In the genomic region with DNA sequence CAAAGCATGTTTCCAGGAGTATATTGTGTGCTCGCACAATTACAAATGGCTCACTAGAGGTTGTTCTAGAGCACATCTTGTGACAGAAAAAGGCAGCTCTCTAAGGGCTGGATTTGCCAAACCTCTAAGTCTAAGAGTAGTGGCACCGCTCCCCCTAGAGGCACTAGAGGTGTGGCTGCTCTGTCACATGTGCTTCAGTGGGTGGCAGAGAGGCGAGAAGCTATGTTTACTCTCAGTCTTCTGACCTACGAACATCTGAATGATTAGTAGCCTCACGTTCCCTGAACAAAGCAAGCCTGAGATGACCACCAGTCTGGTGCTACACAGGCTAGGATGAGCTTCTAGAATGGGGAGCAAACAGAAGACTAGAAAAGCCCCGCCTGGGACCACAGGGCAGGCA, we compare ENCODE assay signal across 25 mouse cellular contexts.
A peak's percentile ranks its signal among the peaks of the same experiment; 100 is the strongest.
DNase-seq lines count a peak whose midpoint lies in the region; ATAC-seq and TF ChIP-seq lines count a peak whose summit lies in the region.
"Had no signal": no experiment of that assay in that cellular context is flagged by ENCODE, and none has a peak within 500 bp of the region (broad histone marks: within the 10 kb centered on the region; RNA-seq: fewer than 3 reads in every experiment).

No protein-coding gene starts in this region.

- H3K27me3 ChIP-seq in forebrain, embryonic 10.5 days (ENCODE audit: poor library complexity, severe bottlenecking), result no peaks in the 10 kb centered on the region
- no peaks in the 10 kb centered on the region for H3K27me3 ChIP-seq in forebrain, embryonic 11.5 days (ENCODE audit: control insufficient read depth, insufficient read depth, low read length)
- H3K27me3 ChIP-seq in liver, embryonic 11.5 days (replicated peaks; ENCODE audit: control insufficient read depth, insufficient read depth, low read length), result no peaks in the 10 kb centered on the region
- H3K27me3 ChIP-seq in liver, embryonic 12.5 days (replicated peaks), result 0 out of 2 replicates have a peak, but pooled peaks cover 4% of the 10 kb centered on the region
- H3K27me3 ChIP-seq in midbrain, postnatal 0 days (ENCODE audit: insufficient read depth, low read length), result no peaks in the 10 kb centered on the region
- H3K27me3 ChIP-seq in midbrain, embryonic 10.5 days (ENCODE audit: low read depth, poor library complexity, severe bottlenecking), result no peaks in the 10 kb centered on the region
- H3K27me3 ChIP-seq in splenic B cell, adult 2 months (ENCODE audit: control insufficient read depth, insufficient read depth, low read length, poor library complexity, severe bottlenecking), result no peaks in the 10 kb centered on the region
- H3K27me3 ChIP-seq in embryonic facial prominence, embryonic 10.5 days (replicated peaks; ENCODE audit: low read depth, poor library complexity, severe bottlenecking), result no peaks in the 10 kb centered on the region
- H3K27me3 ChIP-seq: embryonic facial prominence, embryonic 13.5 days; forebrain, embryonic 12.5 days; liver, embryonic 15.5 days had no signal

- no peak overlapping the region for H3K9ac ChIP-seq in forebrain, embryonic 11.5 days (ENCODE audit: low read length)
- H3K9ac ChIP-seq in liver, embryonic 11.5 days (ENCODE audit: low read depth, low read length), result no peak overlapping the region
- no peak overlapping the region for H3K9ac ChIP-seq in liver, embryonic 12.5 days
- no peak overlapping the region for H3K9ac ChIP-seq in midbrain, postnatal 0 days (replicated peaks; ENCODE audit: low read length, poor library complexity, severe bottlenecking)
- H3K9ac ChIP-seq: embryonic facial prominence, embryonic 13.5 days; forebrain, embryonic 12.5 days; forebrain, postnatal 0 days; hindbrain, embryonic 14.5 days; liver, embryonic 15.5 days had no signal

- no peak for DNase-seq in forebrain, embryonic 10.5 days (ENCODE audit: extremely low spot score, low spot score)
- DNase-seq in forebrain, embryonic 11.5 days (ENCODE audit: low spot score), result no peak
- DNase-seq in liver, embryonic 11.5 days (ENCODE audit: low spot score), result peak; percentile 20
- no peak for DNase-seq in midbrain, postnatal 0 days (ENCODE audit: low spot score)
- DNase-seq in midbrain, embryonic 10.5 days (ENCODE audit: low spot score), result no peak
- peak; percentile 20 for DNase-seq in splenic B cell, adult 2 months (ENCODE audit: low read depth, low spot score)
- DNase-seq in embryonic facial prominence, embryonic 10.5 days (ENCODE audit: low spot score), result no peak
- DNase-seq: adrenal gland, postnatal 14 days; cerebellum, adult 2 months; cerebellum, postnatal 25 days; embryo, embryonic 11 days; forebrain, postnatal 0 days; gastrocnemius, postnatal 14 days; kidney, adult 18-20 months; kidney, postnatal 36 days; lung, postnatal 4 days; thymus, postnatal 14 days had no signal

- H3K9me3 ChIP-seq in forebrain, embryonic 10.5 days, result no peaks in the 10 kb centered on the region
- no peaks in the 10 kb centered on the region for H3K9me3 ChIP-seq in forebrain, embryonic 11.5 days (ENCODE audit: control insufficient read depth, low read length)
- H3K9me3 ChIP-seq in liver, embryonic 11.5 days (ENCODE audit: control insufficient read depth, low read length), result no peaks in the 10 kb centered on the region
- no peaks in the 10 kb centered on the region for H3K9me3 ChIP-seq in liver, embryonic 12.5 days (replicated peaks)
- H3K9me3 ChIP-seq in midbrain, postnatal 0 days (ENCODE audit: low read length), result no peaks in the 10 kb centered on the region
- H3K9me3 ChIP-seq in midbrain, embryonic 10.5 days (replicated peaks), result no peaks in the 10 kb centered on the region
- no peaks in the 10 kb centered on the region for H3K9me3 ChIP-seq in embryonic facial prominence, embryonic 10.5 days
- H3K9me3 ChIP-seq: embryonic facial prominence, embryonic 13.5 days; forebrain, embryonic 12.5 days; liver, embryonic 15.5 days had no signal

- no peak for ATAC-seq in forebrain, embryonic 11.5 days (replicated peaks; ENCODE audit: low FRiP score)
- ATAC-seq in liver, embryonic 11.5 days (replicated peaks; ENCODE audit: low FRiP score), result no peak
- no peak for ATAC-seq in liver, embryonic 12.5 days
- ATAC-seq in midbrain, postnatal 0 days (ENCODE audit: low FRiP score), result no peak
- ATAC-seq: forebrain, postnatal 0 days; Patski had no signal

- H3K4me2 ChIP-seq in forebrain, embryonic 11.5 days (ENCODE audit: low read depth, low read length, severe bottlenecking), result no peak overlapping the region
- no peak overlapping the region for H3K4me2 ChIP-seq in liver, embryonic 11.5 days
- no peak overlapping the region for H3K4me2 ChIP-seq in liver, embryonic 12.5 days
- H3K4me2 ChIP-seq in midbrain, postnatal 0 days (ENCODE audit: low read depth, low read length, poor library complexity, severe bottlenecking), result no peak overlapping the region
- H3K4me2 ChIP-seq: embryonic facial prominence, embryonic 13.5 days; forebrain, embryonic 12.5 days; heart, embryonic 11.5 days; hindbrain, embryonic 14.5 days; liver, embryonic 15.5 days had no signal

- no peak overlapping the region for H3K4me3 ChIP-seq in forebrain, embryonic 10.5 days
- H3K4me3 ChIP-seq in forebrain, embryonic 11.5 days (ENCODE audit: low read depth, low read length), result no peak overlapping the region
- no peak overlapping the region for H3K4me3 ChIP-seq in liver, embryonic 11.5 days (ENCODE audit: low read depth, low read length)
- no peak overlapping the region for H3K4me3 ChIP-seq in liver, embryonic 12.5 days
- no peak overlapping the region for H3K4me3 ChIP-seq in midbrain, postnatal 0 days (ENCODE audit: low read depth, low read length)
- H3K4me3 ChIP-seq in midbrain, embryonic 10.5 days, result no peak overlapping the region
- no peak overlapping the region for H3K4me3 ChIP-seq in embryonic facial prominence, embryonic 10.5 days
- H3K4me3 ChIP-seq: embryonic facial prominence, embryonic 13.5 days; forebrain, embryonic 12.5 days; layer of hippocampus, adult 2 months; liver, embryonic 15.5 days had no signal

- H3K4me1 ChIP-seq in forebrain, embryonic 10.5 days, result peaks cover 14% of the 10 kb centered on the region
- no peaks in the 10 kb centered on the region for H3K4me1 ChIP-seq in forebrain, embryonic 11.5 days (replicated peaks; ENCODE audit: control insufficient read depth, insufficient read depth, low read length)
- H3K4me1 ChIP-seq in liver, embryonic 11.5 days (replicated peaks; ENCODE audit: control insufficient read depth, insufficient read depth, low read length), result no peaks in the 10 kb centered on the region
- 0 out of 2 replicates have a peak, but pooled peaks cover 5% of the 10 kb centered on the region for H3K4me1 ChIP-seq in liver, embryonic 12.5 days
- H3K4me1 ChIP-seq in midbrain, postnatal 0 days (ENCODE audit: insufficient read depth, low read length), result no peaks in the 10 kb centered on the region
- no peaks in the 10 kb centered on the region for H3K4me1 ChIP-seq in midbrain, embryonic 10.5 days
- H3K4me1 ChIP-seq in embryonic facial prominence, embryonic 10.5 days, result peaks cover 5% of the 10 kb centered on the region
- H3K4me1 ChIP-seq: embryonic facial prominence, embryonic 13.5 days; liver, embryonic 15.5 days had no signal

- H3K27ac ChIP-seq in forebrain, embryonic 10.5 days, result peak overlapping the region; percentile 15; the same call in 1 of the 2 replicates
- no peak overlapping the region for H3K27ac ChIP-seq in forebrain, embryonic 11.5 days (ENCODE audit: low read depth, low read length)
- H3K27ac ChIP-seq in liver, embryonic 11.5 days (ENCODE audit: low read depth, low read length), result no peak overlapping the region
- H3K27ac ChIP-seq in liver, embryonic 12.5 days, result no peak overlapping the region
- no peak overlapping the region for H3K27ac ChIP-seq in midbrain, postnatal 0 days (ENCODE audit: low read depth, low read length)
- H3K27ac ChIP-seq in midbrain, embryonic 10.5 days (replicated peaks), result no peak overlapping the region
- H3K27ac ChIP-seq in embryonic facial prominence, embryonic 10.5 days (replicated peaks), result no peak overlapping the region
- H3K27ac ChIP-seq: embryonic facial prominence, embryonic 13.5 days; forebrain, embryonic 12.5 days; hindbrain, embryonic 14.5 days; layer of hippocampus, adult 2 months; liver, embryonic 15.5 days had no signal

- 83% methylated on average over 6 of the region's 6 CpGs for WGBS in forebrain, embryonic 10.5 days
- 86% methylated on average over 6 of the region's 6 CpGs for WGBS in forebrain, embryonic 11.5 days
- 70% methylated on average over 6 of the region's 6 CpGs for WGBS in liver, embryonic 11.5 days
- WGBS in liver, embryonic 12.5 days (ENCODE audit: insufficient replicate concordance), result 64% methylated on average over 6 of the region's 6 CpGs
- 88% methylated on average over 6 of the region's 6 CpGs for WGBS in midbrain, postnatal 0 days
- 77% methylated on average over 6 of the region's 6 CpGs for WGBS in midbrain, embryonic 10.5 days
- 74% methylated on average over 6 of the region's 6 CpGs for WGBS in embryonic facial prominence, embryonic 10.5 days

- no peaks in the 10 kb centered on the region for H3K36me3 ChIP-seq in forebrain, embryonic 10.5 days (replicated peaks)
- no peaks in the 10 kb centered on the region for H3K36me3 ChIP-seq in forebrain, embryonic 11.5 days (ENCODE audit: control insufficient read depth, insufficient read depth, low read length)
- H3K36me3 ChIP-seq in liver, embryonic 11.5 days (ENCODE audit: control insufficient read depth, insufficient read depth, low read length), result no peaks in the 10 kb centered on the region
- H3K36me3 ChIP-seq in liver, embryonic 12.5 days, result no peaks in the 10 kb centered on the region
- H3K36me3 ChIP-seq in midbrain, postnatal 0 days (ENCODE audit: insufficient read depth, low read length), result no peaks in the 10 kb centered on the region
- H3K36me3 ChIP-seq in midbrain, embryonic 10.5 days, result no peaks in the 10 kb centered on the region
- H3K36me3 ChIP-seq in splenic B cell, adult 2 months (ENCODE audit: control insufficient read depth, insufficient read depth, low read length, poor library complexity, severe bottlenecking), result no peaks in the 10 kb centered on the region
- no peaks in the 10 kb centered on the region for H3K36me3 ChIP-seq in embryonic facial prominence, embryonic 10.5 days (replicated peaks)
- H3K36me3 ChIP-seq: embryonic facial prominence, embryonic 13.5 days; forebrain, embryonic 12.5 days; liver, embryonic 15.5 days had no signal

- TF ChIP-seq CTCF in midbrain, postnatal 0 days (IDR thresholded peaks at IDR 0.05), result peak; percentile 13; the same call in 1 of the 2 replicates

Comparison
In these comparisons a context has a peak if more than half of its experiments do, and no peak if none do; other contexts are left out.
1. DNase-seq: peak in liver, embryonic 11.5 days (single experiment) and splenic B cell, adult 2 months (single experiment); none in forebrain, embryonic 10.5 days (single experiment), forebrain, embryonic 11.5 days (single experiment), midbrain, postnatal 0 days (single experiment), midbrain, embryonic 10.5 days (single experiment) and embryonic facial prominence, embryonic 10.5 days (single experiment).